Mouse (Mus musculus): ENCODE results near the gene Spsb2.
"Not testable (repeated sequence)": the region's sequence is repeated elsewhere in the genome, so short reads cannot be mapped to it uniquely, and the experiment has no call there.

Gene Spsb2

DNA sequence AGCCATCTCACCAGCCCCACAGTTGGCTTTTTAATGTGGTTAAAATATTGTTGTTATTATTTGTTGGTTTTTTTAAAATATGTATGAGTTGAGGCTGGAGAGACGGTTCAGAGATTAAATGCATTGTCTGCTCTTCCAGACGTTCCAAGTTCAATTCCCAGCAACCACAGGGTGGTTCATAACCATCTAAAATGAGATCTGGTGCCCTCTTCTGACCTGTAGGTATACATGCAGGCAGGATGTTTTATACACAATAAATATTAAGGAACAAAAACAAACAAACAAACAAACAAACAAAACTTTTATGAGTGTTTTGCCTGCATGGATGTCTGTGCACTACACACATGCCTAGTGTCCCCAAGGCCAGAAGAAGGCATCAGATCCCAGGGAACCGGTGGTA is 5.4 kb upstream of the Spsb2 start:
- no peak for DNase-seq

DNA sequence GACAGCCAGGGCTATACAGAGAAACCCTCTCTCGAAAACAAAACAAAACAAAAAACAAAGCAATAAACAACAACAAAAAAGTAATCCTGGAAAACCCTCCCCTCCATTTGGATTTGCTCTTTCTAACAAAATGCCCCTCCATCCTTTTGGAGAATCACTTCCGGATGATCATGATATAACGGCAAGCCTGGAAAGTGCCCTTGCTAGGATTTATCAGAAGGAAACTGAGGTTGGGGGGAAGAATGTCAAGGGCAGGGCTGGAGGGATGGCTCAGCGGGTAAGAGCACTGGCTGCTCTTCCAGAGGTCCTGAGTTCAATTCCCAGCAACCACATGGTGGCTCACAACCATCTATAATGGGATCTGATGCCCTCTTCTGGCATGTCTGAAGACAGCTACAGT is 4.8 kb upstream of the Spsb2 start:
- DNase-seq: not testable (repeated sequence)

DNA sequence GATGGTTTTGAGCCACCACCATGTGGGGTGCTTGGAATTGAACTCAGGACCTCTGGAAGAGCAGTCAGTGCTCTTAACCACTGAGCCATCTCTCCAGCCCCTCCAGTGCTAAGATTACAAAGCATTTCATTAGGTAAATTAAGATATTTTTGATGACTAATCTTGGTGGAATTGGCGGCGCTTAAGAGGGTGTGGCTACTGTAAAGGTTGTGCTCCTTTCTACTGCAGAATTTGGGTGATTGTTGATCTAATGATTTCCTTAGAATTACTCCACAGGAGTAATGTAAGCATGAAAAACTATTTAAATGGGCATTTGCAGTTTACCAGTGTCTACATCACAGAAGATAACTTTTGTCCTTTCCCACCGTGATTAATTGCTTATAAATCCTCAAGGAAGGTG is 4.1 kb upstream of the Spsb2 start:
- DNase-seq: no peak

DNA sequence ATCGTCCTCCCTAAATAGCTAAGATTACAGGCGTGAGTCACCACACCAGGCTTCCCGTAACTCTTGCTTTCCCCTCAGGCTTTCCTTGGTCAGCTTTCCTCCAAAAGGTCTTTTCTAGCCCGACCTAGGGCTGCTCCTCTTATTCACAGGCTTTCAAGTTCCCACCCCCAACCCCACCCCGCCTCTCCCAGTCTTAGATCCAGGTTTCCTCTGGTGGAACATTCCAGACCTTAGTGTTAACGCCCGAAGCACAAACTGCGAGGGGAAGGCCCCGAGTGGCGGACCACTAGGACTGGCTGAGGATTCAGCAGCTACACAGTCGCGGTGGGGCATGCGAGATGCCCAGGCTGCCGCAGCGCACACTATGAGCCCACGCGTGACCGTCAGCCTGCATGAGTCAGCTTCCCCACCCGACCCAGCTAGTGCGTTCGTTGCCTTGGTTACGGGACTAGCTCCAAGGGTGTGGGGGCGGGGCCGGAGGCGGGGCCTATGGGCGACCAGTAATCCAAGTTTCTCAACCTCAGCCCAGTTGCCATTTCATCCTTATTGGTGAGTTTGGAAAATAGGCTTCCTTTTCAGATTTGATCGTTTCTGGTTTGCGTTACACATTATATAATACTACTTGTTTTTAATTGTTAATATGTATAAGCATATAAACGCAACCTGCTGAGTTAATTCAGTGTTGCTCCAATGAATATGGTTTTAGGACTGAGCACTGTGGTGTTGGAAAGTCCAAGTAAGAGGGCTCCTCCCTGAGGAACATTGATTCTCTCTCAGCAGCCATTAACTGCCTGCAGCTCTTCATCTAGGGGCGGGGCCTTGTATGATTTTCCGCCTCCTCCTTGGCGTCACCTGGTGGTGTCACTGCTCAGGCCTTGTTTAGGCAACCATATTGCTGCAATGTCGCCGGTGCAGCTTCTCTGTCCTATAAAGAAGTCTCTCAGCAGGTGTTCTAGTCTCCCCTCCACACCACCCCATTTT is 2.8 kb upstream of the Spsb2 start:
- peak; percentile 86 for DNase-seq

DNA sequence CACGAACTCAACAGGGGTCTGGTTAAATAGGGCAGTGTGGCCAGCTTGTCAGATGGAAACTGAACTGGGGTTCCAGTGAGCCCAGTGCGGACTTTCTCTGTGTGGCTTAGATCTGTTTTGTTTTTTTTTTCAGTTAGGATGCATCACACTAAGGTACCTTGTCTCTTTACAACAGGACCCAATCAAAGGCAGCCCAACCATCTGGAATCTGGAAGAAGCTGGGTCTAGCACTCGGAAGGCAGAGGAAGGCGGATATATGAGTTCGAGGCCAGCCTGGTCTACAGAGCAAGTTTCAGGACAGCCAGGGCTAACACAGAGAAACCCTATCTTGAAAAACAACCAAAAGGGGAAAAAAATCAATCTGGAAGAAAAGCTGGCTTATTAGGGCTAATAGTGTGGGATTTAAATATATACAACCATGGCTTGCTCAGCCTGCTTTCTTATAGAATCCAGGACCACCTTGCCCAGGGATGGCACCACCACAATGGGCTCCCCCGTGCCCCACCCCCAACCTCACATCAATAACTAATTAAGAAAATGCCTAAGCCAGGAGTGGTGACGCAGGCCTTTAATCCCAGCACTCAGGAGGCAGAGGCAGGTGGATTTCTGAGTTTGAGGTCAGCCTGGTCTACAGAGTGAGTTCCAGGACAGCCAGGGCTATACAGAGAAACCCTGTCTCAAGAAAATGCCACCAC is 1.9 kb upstream of the Spsb2 start:
- no peak for DNase-seq

GRCm38 (mm10) chr6:124807366-124807765 is 1.1 kb upstream of the Spsb2 start:
- no peak for DNase-seq

GRCm38 (mm10) chr6:124807986-124808357 is 489 bp upstream of the Spsb2 start:
- DNase-seq: no peak

- DNase-seq: peak; percentile 76
These were observed 752 bp downstream of the Spsb2 start for GRCm38 (mm10) chr6:124809052-124809774.

DNA sequence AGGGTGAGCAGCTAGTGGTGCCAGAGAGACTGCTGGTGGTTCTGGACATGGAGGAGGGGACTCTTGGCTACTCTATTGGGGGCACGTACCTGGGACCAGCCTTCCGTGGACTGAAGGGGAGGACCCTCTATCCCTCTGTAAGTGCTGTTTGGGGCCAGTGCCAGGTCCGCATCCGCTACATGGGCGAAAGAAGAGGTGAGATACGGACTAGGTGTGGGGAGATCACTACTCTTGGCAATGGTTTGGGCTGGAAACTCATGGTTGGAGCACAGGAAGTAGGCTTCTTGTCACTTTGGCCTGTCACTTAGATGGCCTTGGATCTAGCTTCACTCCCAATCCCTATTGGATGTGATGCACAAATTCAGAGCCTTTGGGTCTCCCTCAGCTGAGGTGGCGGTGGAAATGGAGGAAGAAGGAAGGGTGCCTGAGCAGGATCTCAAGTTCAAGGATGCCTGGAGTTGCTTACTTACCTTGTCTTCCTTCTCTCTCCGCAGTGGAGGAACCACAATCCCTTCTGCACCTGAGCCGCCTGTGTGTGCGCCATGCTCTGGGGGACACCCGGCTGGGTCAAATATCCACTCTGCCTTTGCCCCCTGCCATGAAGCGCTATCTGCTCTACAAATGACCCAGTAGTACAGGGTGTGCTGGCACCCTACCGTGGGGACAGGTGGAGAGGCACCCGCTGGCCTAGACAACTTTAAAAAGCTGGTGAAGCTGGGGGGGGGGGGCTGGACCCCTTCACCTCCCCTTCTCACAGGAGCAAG is 1.5 kb downstream of the Spsb2 start:
- no peak for DNase-seq

- not testable (repeated sequence) for DNase-seq
These were observed 2.3 kb downstream of the Spsb2 start for GRCm38 (mm10) chr6:124810566-124811402.

GRCm38 (mm10) chr6:124811403-124811665 is 2.9 kb downstream of the Spsb2 start:
- DNase-seq: no peak

- peak; percentile 33 for DNase-seq
These were observed 3.5 kb downstream of the Spsb2 start for GRCm38 (mm10) chr6:124811701-124812560.

GRCm38 (mm10) chr6:124812848-124813247 is 4.4 kb downstream of the Spsb2 start:
- DNase-seq: peak; percentile 33

DNA sequence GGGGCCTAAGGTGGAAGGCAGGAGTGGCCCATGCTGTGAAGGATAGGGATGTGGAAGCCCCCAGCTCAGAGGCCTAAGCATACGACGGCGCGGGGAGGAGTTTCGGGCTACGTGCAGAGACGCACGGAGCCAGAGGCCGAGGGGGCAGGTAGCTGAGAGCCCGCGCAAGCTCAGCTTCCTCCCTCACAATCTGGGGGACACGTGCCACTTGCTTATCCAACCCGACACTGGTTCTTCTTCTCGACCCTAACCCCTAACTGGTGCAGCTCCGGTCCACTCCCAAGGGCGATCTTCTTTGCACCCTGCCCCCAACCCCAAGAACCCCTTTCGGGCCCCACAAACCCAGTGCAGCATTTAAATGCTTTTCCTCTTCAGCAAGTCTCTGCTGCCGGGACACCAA is 5.0 kb downstream of the Spsb2 start:
- peak; percentile 82 for DNase-seq

DNA sequence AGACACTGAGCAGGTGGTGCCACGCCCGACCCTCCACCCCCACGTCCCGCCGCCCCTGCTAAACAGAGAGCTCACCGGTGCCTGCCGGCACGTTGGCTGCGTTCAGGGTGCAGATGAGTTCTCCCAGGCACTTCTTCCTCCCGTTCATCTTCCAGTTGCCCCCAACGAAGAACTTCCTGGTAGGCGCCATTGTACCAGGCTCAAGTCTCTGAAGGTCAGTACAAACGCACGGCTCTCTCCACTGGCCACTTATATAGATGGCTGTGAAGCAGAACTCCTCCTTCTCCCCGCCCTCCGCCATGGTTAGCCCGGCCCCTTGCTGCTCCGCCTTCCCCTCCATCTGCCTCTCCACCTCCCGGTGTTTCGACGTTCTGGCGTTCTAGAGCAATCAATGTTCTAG is 5.5 kb downstream of the Spsb2 start, which contains the start of gene Tpi1:
TSS of gene Tpi1 (minus strand) at position 364 of the 400 bp plus-strand sequence.
- DNase-seq: peak; percentile 85

DNA sequence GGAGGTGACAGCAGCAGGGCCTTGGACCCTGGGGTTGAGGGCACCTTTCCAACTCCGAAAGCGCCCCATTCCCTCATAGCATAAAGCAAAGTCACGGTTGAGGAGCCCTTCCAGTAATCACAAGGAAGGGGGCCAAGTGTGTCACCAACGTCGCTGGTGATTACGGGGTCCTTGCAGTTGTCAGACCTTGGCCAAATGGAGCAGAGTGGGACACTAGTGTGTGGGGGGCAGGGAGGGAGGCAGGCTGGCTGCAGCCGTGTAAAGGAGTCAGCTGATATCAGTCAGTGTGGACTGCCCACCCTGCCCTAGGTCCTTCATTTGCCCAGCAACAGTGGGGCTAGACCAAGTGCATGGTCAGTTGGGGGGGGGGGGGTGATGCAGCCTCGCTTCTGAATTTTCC is 6.0 kb downstream of the Spsb2 start:
- no peak for DNase-seq

GRCm38 (mm10) chr6:124814858-124815774 is 6.7 kb downstream of the Spsb2 start:
- no peak for DNase-seq

DNA sequence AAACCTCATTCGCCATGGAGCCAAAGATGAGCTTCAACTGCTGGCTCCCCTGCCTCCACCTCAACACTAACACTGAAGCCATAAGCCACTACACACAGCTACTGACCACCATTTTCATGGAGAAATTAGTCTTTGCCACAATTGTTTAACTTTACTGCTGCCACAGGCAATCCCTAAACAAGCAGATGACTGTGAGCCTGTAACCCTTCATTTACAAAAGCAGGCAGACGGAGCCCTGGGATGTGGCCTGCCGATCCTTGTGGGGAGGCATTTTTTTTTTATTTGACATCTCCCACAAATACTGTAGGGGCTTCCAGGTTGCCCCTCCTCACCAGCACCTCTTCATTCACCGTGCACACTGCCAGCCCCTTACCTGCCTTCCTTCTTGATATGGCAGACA is 8.2 kb downstream of the Spsb2 start:
- DNase-seq: no peak

- DNase-seq: no peak
These were observed 8.7 kb downstream of the Spsb2 start for GRCm38 (mm10) chr6:124817125-124817524.

GRCm38 (mm10) chr6:124817563-124817962 is 9.1 kb downstream of the Spsb2 start:
- no peak for DNase-seq
